Mouse (Mus musculus): Measurements from ENCODE around the gene Ralgps1.

DNA sequence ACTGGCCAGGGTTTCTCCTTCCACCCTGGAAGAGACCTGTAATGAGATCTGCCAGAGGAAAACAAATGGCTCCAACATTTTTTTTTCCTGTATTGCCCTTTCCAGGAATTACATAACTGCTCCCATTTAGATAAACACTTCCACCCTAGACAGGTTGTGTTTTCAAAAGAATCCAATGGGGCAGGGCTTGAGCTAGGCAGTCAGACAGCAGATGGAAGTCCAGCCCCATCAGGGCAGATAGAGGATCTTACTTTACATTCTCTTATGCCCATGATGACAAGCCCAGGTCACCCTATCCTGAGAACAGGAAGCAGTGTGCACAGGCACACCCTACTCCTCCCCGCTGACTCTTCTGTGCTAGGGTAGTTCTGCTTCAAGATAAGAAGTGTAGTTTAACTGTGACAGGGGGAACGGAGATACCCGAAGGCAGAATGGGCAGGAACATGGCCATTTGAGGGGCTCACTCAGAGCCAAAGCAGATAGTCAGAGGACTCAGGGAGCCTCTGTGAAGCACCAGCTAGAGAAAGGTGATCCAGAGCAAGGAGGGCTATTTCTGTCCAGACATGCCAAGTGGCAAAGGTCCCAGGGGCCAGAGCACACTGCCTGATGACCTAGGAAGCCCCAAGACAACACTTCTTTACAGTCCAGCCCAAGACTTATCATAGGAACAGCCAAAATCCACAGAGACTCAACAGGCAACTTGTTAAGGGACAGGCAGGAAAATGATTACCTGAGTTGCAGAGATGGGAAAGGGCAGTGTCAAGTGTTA, 114.3 kb downstream of the Ralgps1 start:
- no peak for TF ChIP-seq POLR2A (IDR thresholded peaks at IDR 0.05; ENCODE audit: borderline replicate concordance, extremely low read depth, insufficient read depth, insufficient read length, poor library complexity, severe bottlenecking)
- no peak for TF ChIP-seq CTCF (IDR thresholded peaks at IDR 0.05; ENCODE audit: borderline replicate concordance, extremely low read depth, insufficient read depth, insufficient read length)
